Mouse (Mus musculus): ENCODE data around the gene Cdhr2.

The Cdhr2 gene

GRCm38 (mm10) chr13:54753733-54754132, 52.5 kb downstream of the Cdhr2 start:
- DNase-seq = no peak

- no peak for DNase-seq
Measured at GRCm38 (mm10) chr13:54754169-54755080, 53.2 kb downstream of the Cdhr2 start.

- DNase-seq = no peak
Measured at GRCm38 (mm10) chr13:54755201-54755830, 54.1 kb downstream of the Cdhr2 start.

GRCm38 (mm10) chr13:54756156-54756712, 55.0 kb downstream of the Cdhr2 start:
- DNase-seq = no peak

GRCm38 (mm10) chr13:54757093-54757830, 56.0 kb downstream of the Cdhr2 start:
- DNase-seq = no peak

- DNase-seq = peak; percentile 43 to 71
Measured at GRCm38 (mm10) chr13:54758045-54758755, 56.9 kb downstream of the Cdhr2 start.

- no peak for DNase-seq
Measured at GRCm38 (mm10) chr13:54758756-54759470, 57.7 kb downstream of the Cdhr2 start.

GRCm38 (mm10) chr13:54759496-54759895, 58.2 kb downstream of the Cdhr2 start:
- DNase-seq = no peak

- no peak for DNase-seq
Measured at GRCm38 (mm10) chr13:54760164-54760795, 59.0 kb downstream of the Cdhr2 start.

- DNase-seq = no peak
Measured at GRCm38 (mm10) chr13:54760906-54761305, 59.6 kb downstream of the Cdhr2 start.

- DNase-seq = no peak
Measured at GRCm38 (mm10) chr13:54765281-54766191, 64.3 kb downstream of the Cdhr2 start.

GRCm38 (mm10) chr13:54766192-54766768, 65.0 kb downstream of the Cdhr2 start, which contains the start of gene Sncb:
Gene Sncb, minus strand, starts transcription at chr13:54766595.
- DNase-seq = peak in 1 of 2 experiments; percentile 17

- DNase-seq = no peak
Measured at GRCm38 (mm10) chr13:54767012-54767411, 65.8 kb downstream of the Cdhr2 start.

GRCm38 (mm10) chr13:54780592-54780991, 79.3 kb downstream of the Cdhr2 start:
- DNase-seq = no peak

- no peak for DNase-seq
Measured at GRCm38 (mm10) chr13:54781086-54781485, 79.8 kb downstream of the Cdhr2 start.

GRCm38 (mm10) chr13:54783235-54783634, 82.0 kb downstream of the Cdhr2 start:
- no peak for DNase-seq

- DNase-seq = no peak
Measured at GRCm38 (mm10) chr13:54783698-54784097, 82.4 kb downstream of the Cdhr2 start, which contains the start of gene Eif4e1b. Gene Eif4e1b, plus strand, starts transcription at chr13:54783998.
